Mouse (Mus musculus): ENCODE data around the gene Nt5c. TPM values are rescaled to one million over a fixed set of nuclear protein-coding genes. Genes with fewer than 3 reads are reported as not detected.
A peak's percentile ranks its signal among the peaks of the same experiment; 100 is the strongest.
"Not testable (repeated sequence)": the region's sequence is repeated elsewhere in the genome, so short reads cannot be mapped to it uniquely, and the experiment has no call there.

Gene Nt5c
- polyA plus RNA-seq, 1 experiment from 2014 or later, result 90.6 TPM

- peak overlapping the region; percentile 66 for H3K4me2 ChIP-seq (ENCODE audit: low read length)
- no peaks in the 10 kb centered on the region for H3K9me3 ChIP-seq (replicated peaks; ENCODE audit: low read length)
- no peak for ATAC-seq (replicated peaks; ENCODE audit: low FRiP score, low read depth)
- peak overlapping the region; percentile 100 for H3K27ac ChIP-seq
- peak overlapping the region; percentile 83 for H3K4me3 ChIP-seq (replicated peaks; ENCODE audit: low read depth, low read length)
- H3K36me3 ChIP-seq (ENCODE audit: insufficient read depth, low read length), result 0 out of 2 replicates have a peak, but pooled peaks cover 20% of the 10 kb centered on the region
- WGBS, result 3% methylated on average over 11 of the region's 11 CpGs
- H3K27me3 ChIP-seq (ENCODE audit: insufficient read depth, low read length), result no peaks in the 10 kb centered on the region
- H3K9ac ChIP-seq (ENCODE audit: low read depth, low read length), result peak overlapping the region; percentile 96
- H3K4me1 ChIP-seq (replicated peaks; ENCODE audit: insufficient read depth, low read length), result no peaks in the 10 kb centered on the region
- no peak for TF ChIP-seq CTCF (IDR thresholded peaks at IDR 0.05; ENCODE audit: low read depth)
- DNase-seq (ENCODE audit: low spot score), result peak; percentile 16
These were observed 43.2 kb upstream of the Nt5c start for GRCm38 (mm10) chr11:115534759-115535371.

GRCm38 (mm10) chr11:115526446-115526845, 34.8 kb upstream of the Nt5c start:
- not testable (repeated sequence) for H3K9ac ChIP-seq (ENCODE audit: low read depth, low read length); H3K27me3 ChIP-seq (ENCODE audit: insufficient read depth, low read length); H3K4me2 ChIP-seq (ENCODE audit: low read length); H3K4me3 ChIP-seq (replicated peaks; ENCODE audit: low read depth, low read length); ATAC-seq (replicated peaks; ENCODE audit: low FRiP score, low read depth); H3K4me1 ChIP-seq (replicated peaks; ENCODE audit: insufficient read depth, low read length); H3K9me3 ChIP-seq (replicated peaks; ENCODE audit: low read length); DNase-seq (ENCODE audit: low spot score); H3K27ac ChIP-seq
- 88% methylated on average over 3 of the region's 3 CpGs for WGBS
- H3K36me3 ChIP-seq (ENCODE audit: insufficient read depth, low read length), result peaks cover 42% of the 10 kb centered on the region

DNA sequence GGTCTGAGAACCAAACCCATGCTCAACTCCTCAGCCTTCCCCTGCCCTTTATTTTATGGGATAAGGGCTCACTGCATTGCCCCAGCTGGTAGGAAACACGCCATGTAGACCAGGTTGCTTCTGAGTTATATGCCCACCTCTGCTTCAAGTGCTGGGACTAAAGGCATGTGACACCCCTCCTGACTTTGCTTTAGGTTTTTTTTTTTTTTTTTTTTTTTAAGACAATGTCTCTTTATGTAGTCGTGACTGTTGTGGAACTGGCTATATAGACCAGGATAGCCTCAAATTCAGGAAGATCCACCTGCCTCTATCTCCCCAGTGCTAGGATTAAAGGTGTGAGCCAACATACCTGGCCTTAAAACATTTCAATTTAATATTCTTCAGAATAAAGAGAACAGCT, 31.0 kb upstream of the Nt5c start:
- no peak for TF ChIP-seq CTCF (IDR thresholded peaks at IDR 0.05; ENCODE audit: low read depth)
- no peaks in the 10 kb centered on the region for H3K4me1 ChIP-seq (replicated peaks; ENCODE audit: insufficient read depth, low read length)
- no peak overlapping the region for H3K27ac ChIP-seq
- 67% methylated on average over 2 of the region's 2 CpGs for WGBS
- H3K9me3 ChIP-seq (replicated peaks; ENCODE audit: low read length), result no peaks in the 10 kb centered on the region
- H3K4me3 ChIP-seq (replicated peaks; ENCODE audit: low read depth, low read length), result no peak overlapping the region
- no peaks in the 10 kb centered on the region for H3K27me3 ChIP-seq (ENCODE audit: insufficient read depth, low read length)
- ATAC-seq (replicated peaks; ENCODE audit: low FRiP score, low read depth) (no peak), DNase-seq (ENCODE audit: low spot score) (no peak)
- H3K4me2 ChIP-seq (ENCODE audit: low read length), result no peak overlapping the region
- no peak overlapping the region for H3K9ac ChIP-seq (ENCODE audit: low read depth, low read length)
- H3K36me3 ChIP-seq (ENCODE audit: insufficient read depth, low read length), result peaks cover 26% of the 10 kb centered on the region

DNA sequence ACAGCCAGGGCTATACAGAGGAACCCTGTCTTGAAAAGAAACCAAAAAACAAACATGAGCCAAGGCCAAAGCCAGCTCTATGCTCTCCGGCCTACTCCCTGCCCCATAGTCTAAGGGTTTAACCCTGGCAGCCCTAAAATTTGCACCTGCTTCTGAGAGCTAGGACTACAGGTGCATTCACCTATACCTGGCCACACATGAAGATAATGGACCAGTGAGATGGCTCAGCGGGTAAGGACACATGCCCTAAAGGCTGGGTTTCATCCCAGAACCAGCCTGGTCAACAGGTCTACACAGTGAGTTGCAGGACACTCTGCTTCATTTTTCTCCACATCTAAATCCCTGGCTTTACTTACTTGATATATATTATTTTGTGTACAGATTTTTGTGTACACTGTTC, 30.6 kb upstream of the Nt5c start:
- Histone ChIP-seq H3K4me3 (replicated peaks; ENCODE audit: low read depth, low read length) (no peak overlapping the region), H3K4me2 (ENCODE audit: low read length) (no peak overlapping the region), H3K27ac (no peak overlapping the region), H3K36me3 (ENCODE audit: insufficient read depth, low read length) (peaks cover 21% of the 10 kb centered on the region), H3K9me3 (replicated peaks; ENCODE audit: low read length) (no peaks in the 10 kb centered on the region), H3K4me1 (replicated peaks; ENCODE audit: insufficient read depth, low read length) (no peaks in the 10 kb centered on the region), H3K27me3 (ENCODE audit: insufficient read depth, low read length) (no peaks in the 10 kb centered on the region), H3K9ac (ENCODE audit: low read depth, low read length) (no peak overlapping the region)
- no peak for TF ChIP-seq CTCF (IDR thresholded peaks at IDR 0.05; ENCODE audit: low read depth)
- 96% methylated on average over 2 of the region's 2 CpGs for WGBS
- ATAC-seq (replicated peaks; ENCODE audit: low FRiP score, low read depth), result no peak
- no peak for DNase-seq (ENCODE audit: low spot score)

GRCm38 (mm10) chr11:115521080-115521479, 29.4 kb upstream of the Nt5c start:
- Histone ChIP-seq H3K9ac (ENCODE audit: low read depth, low read length) (no peak overlapping the region), H3K4me3 (replicated peaks; ENCODE audit: low read depth, low read length) (no peak overlapping the region), H3K4me1 (replicated peaks; ENCODE audit: insufficient read depth, low read length) (no peaks in the 10 kb centered on the region), H3K36me3 (ENCODE audit: insufficient read depth, low read length) (peaks cover 18% of the 10 kb centered on the region), H3K4me2 (ENCODE audit: low read length) (no peak overlapping the region), H3K27ac (no peak overlapping the region), H3K9me3 (replicated peaks; ENCODE audit: low read length) (no peaks in the 10 kb centered on the region), H3K27me3 (ENCODE audit: insufficient read depth, low read length) (no peaks in the 10 kb centered on the region)
- no peak for TF ChIP-seq CTCF (IDR thresholded peaks at IDR 0.05; ENCODE audit: low read depth)
- ATAC-seq (replicated peaks; ENCODE audit: low FRiP score, low read depth) (no peak), DNase-seq (ENCODE audit: low spot score) (no peak)
- 81% methylated on average over 4 of the region's 4 CpGs for WGBS

- ATAC-seq (replicated peaks; ENCODE audit: low FRiP score, low read depth) (no peak), DNase-seq (ENCODE audit: low spot score) (no peak)
- peaks cover 9% of the 10 kb centered on the region for H3K36me3 ChIP-seq (ENCODE audit: insufficient read depth, low read length)
- H3K4me3 ChIP-seq (replicated peaks; ENCODE audit: low read depth, low read length), result no peak overlapping the region
- no peak for TF ChIP-seq CTCF (IDR thresholded peaks at IDR 0.05; ENCODE audit: low read depth)
- H3K4me1 ChIP-seq (replicated peaks; ENCODE audit: insufficient read depth, low read length), result no peaks in the 10 kb centered on the region
- no peak overlapping the region for H3K4me2 ChIP-seq (ENCODE audit: low read length)
- H3K9me3 ChIP-seq (replicated peaks; ENCODE audit: low read length), result no peaks in the 10 kb centered on the region
- 81% methylated on average over 2 of the region's 2 CpGs for WGBS
- H3K9ac ChIP-seq (ENCODE audit: low read depth, low read length), result no peak overlapping the region
- no peaks in the 10 kb centered on the region for H3K27me3 ChIP-seq (ENCODE audit: insufficient read depth, low read length)
- no peak overlapping the region for H3K27ac ChIP-seq
These were observed 28.6 kb upstream of the Nt5c start for GRCm38 (mm10) chr11:115520218-115520617.

GRCm38 (mm10) chr11:115519581-115519980, 27.9 kb upstream of the Nt5c start:
- peaks cover 4% of the 10 kb centered on the region; the same call in 1 of the 2 replicates for H3K36me3 ChIP-seq (ENCODE audit: insufficient read depth, low read length)
- H3K4me1 ChIP-seq (replicated peaks; ENCODE audit: insufficient read depth, low read length), result no peaks in the 10 kb centered on the region
- TF ChIP-seq CTCF (IDR thresholded peaks at IDR 0.05; ENCODE audit: low read depth), result no peak
- WGBS, result 84% methylated on average over 3 of the region's 3 CpGs
- no peaks in the 10 kb centered on the region for H3K9me3 ChIP-seq (replicated peaks; ENCODE audit: low read length)
- ATAC-seq (replicated peaks; ENCODE audit: low FRiP score, low read depth) (no peak), DNase-seq (ENCODE audit: low spot score) (no peak)
- H3K27me3 ChIP-seq (ENCODE audit: insufficient read depth, low read length), result no peaks in the 10 kb centered on the region
- no peak overlapping the region for H3K4me2 ChIP-seq (ENCODE audit: low read length)
- no peak overlapping the region for H3K27ac ChIP-seq
- H3K4me3 ChIP-seq (replicated peaks; ENCODE audit: low read depth, low read length), result no peak overlapping the region
- H3K9ac ChIP-seq (ENCODE audit: low read depth, low read length), result no peak overlapping the region
